Mouse (Mus musculus): ENCODE measurements at regions not wholly inside any gene's neighbourhood (a gene's known extent, or its start where the extent isn't known, plus 50 kb on each side); places are given as distances from the start of the nearest gene placed in this dataset.

GRCm38 (mm10) chr15:28081147-28081546, 55.5 kb upstream of the Trio start:
- peak; percentile 16 for DNase-seq

- no peak for DNase-seq
These were observed 56.8 kb upstream of the Trio start for GRCm38 (mm10) chr15:28082411-28082810.

GRCm38 (mm10) chr15:28105956-28106355, 80.3 kb upstream of the Trio start:
- peak; percentile 3 for DNase-seq

DNA sequence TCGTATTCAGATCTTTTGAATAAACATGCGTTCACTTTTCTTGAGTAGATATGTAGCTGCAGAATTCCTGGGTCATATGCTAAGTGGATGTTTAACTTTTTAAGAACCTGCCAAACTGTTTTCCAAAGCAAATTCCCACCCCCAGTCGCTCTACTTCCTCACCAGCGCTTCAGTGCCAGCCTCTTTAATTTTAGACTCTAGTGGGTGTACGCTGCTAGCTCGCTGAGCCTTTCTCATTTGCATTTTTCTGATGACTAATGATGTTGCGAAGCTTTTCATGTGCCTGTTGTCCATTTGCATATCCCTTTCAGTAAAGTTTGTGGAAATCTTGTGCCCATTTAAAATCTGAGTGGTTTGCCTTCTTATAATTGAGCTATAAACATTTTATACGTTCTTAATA, 84.3 kb upstream of the Trio start:
- no peak for DNase-seq

GRCm38 (mm10) chr15:28113491-28113890, 87.8 kb upstream of the Trio start:
- DNase-seq, result no peak

DNA sequence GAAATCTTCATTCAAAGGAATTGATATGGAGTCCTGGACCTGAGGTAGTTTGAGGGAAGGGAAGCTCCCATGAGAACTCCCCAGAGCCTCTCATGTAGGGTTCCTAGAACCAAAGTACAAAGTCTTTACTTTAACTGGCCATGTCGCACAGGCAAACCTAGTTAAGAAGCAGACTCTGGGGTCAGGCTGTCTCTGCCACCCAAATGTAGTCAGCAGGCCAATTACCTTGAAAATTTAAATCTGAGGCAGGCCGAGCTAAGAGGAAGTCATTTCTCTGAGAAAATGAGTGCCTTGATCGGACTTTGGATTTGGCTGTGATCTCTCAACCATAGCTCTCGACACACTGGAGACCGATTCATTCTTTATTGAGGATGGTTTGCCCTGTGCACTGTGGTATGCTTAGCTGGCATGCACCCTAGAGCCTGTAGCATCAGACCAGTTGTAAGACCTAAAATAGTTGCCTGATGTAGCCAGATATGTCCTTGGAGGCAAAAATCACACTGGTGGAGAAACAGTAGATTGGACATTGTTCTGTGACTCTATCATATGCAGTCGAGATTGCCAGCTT, 88.6 kb upstream of the Trio start:
- DNase-seq, result no peak

DNA sequence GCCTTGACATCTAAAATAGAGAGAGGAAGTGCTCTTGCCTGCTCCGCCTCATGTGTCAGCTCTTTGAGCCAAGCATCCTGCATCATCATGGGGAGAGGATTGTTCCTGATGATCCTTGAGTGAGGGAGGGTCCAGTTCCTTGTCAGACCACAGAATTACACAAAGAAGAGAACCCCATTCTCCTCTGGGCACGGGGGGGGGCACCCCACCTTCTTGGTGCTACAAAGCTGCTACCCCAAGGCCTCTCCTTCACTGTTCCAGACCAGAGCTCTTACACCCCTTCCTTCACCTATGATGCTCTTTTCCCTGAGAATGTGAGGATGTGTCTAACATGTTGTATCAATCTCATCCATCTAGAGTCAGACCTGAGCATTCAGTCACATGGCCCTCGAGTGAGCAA, 76.7 kb upstream of the Dnah5 start:
- DNase-seq, result no peak

- DNase-seq, result no peak
These were observed 74.0 kb upstream of the Dnah5 start for GRCm38 (mm10) chr15:28129536-28129935.

DNA sequence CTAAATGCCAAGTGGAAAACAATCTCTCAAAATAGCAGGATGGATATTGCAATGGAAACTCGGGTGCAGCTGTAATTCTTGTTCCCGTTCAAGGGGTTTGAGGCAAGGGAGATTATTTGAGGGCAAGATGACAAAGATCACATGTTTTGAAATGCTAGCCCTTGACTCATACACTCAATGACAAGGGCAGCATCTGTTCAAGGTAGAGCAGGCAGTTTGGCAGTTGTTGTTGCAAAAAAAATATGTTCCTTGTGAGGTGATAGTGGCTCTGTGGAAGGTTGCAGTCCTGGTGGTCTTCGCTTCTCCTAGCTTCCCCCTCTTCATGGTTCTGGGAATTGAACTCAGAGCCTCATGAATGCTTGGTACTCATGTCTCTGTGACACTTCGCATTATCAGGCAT, 72.0 kb upstream of the Dnah5 start:
- no peak for DNase-seq

- DNase-seq, result no peak
These were observed 70.3 kb upstream of the Dnah5 start for GRCm38 (mm10) chr15:28133171-28133810.

- DNase-seq, result no peak
These were observed 69.3 kb upstream of the Dnah5 start for GRCm38 (mm10) chr15:28134206-28134605.

- DNase-seq, result no peak
These were observed 64.7 kb upstream of the Dnah5 start for GRCm38 (mm10) chr15:28138806-28139205.

DNA sequence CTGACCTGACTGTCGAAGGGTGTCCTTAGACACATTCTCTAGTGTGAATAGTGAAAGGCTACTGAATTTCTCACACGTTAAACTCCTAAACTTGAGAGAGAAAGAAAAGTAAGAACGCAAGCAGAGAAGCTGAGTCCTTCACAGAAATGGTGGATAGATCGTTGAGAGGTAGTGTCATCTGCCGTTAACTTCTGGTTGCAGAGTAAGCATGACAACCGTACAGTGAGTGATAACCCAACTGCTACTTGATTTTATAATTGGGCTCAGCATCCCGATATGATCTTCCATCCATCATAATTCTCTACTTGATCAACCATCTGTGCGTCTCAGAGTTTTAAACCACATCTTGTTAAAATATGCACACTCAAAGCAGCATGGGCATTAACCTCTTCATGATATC, 63.3 kb upstream of the Dnah5 start:
- no peak for DNase-seq

DNA sequence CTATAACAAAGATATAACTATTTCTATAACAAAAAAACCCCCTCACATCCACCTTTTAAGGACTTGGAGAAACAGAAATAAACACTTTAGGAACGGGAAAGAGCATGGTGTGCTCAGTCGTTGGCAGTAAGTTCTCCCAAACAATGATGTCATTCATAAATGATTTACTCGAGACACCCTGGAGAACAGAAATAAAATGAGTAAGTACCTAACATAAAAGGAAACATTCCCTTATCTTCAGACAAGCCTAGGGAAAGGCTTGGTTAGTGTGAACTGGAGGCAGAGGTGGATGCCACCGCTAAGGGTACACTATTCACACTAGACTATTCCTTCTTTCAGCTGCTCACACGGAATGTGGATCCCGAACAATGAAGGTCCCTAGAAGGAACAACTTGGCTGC, 62.2 kb upstream of the Dnah5 start:
- no peak for DNase-seq

- DNase-seq, result no peak
These were observed 59.3 kb upstream of the Dnah5 start for GRCm38 (mm10) chr15:28144217-28144616.

- no peak for DNase-seq
These were observed 58.7 kb upstream of the Dnah5 start for GRCm38 (mm10) chr15:28144846-28145245.

- no peak for DNase-seq
These were observed 51.9 kb upstream of the Dnah5 start for GRCm38 (mm10) chr15:28151678-28152077.

Measured in adrenal gland, postnatal 25 days (tissue).